Mouse (Mus musculus) CH12.LX (cell line): ENCODE data around the gene Fam243. TPM values are rescaled to one million over a fixed set of nuclear protein-coding genes. Genes with fewer than 3 reads are reported as not detected.

Source experiments
- DNase-seq: peaks from one replicate; pipeline ENCODE4 v3.0.0-alpha.2; 2013; ENCODE audit errors: extremely low read depth
- H3K27ac ChIP-seq: 2 replicates; pipeline ENCODE4 v1.5.1; 2012; ENCODE audit warnings: low read depth, mild to moderate bottlenecking, control low read depth, moderate library complexity; ENCODE audit not compliant: insufficient read depth
- H3K27me3 ChIP-seq: replicated peaks from 2 replicates; pipeline ENCODE3; 2012; ENCODE audit warnings: inconsistent platforms
- H3K36me3 ChIP-seq, 2 experiments: replicated peaks in 1 of 2; 2 replicates each; pipeline versions ENCODE3 to v1.6.1; 2012; ENCODE audit warnings: inconsistent platforms in 1 of 2, low read length in 1 of 2, mild to moderate bottlenecking in 1 of 2, mixed read lengths in 1 of 2, moderate library complexity in 1 of 2; ENCODE audit not compliant: control insufficient read depth in 1 of 2, insufficient read depth in 1 of 2
- H3K4me1 ChIP-seq, 2 experiments: 2 replicates each; pipeline ENCODE4 v1.6.1; 2012; ENCODE audit warnings: inconsistent platforms in 1 of 2, moderate library complexity in 1 of 2; ENCODE audit not compliant: insufficient read depth in 2 of 2, control insufficient read depth in 1 of 2
- H3K4me2 ChIP-seq: 2 replicates; pipeline ENCODE4 v1.6.1; 2012; ENCODE audit warnings: low read depth, mild to moderate bottlenecking, control low read depth; ENCODE audit not compliant: poor library complexity, insufficient read depth, severe bottlenecking
- H3K4me3 ChIP-seq, 3 experiments: fragments of 150-350 bp in 1 of 3; sonication (generic) in 1 of 3; replicated peaks in 1 of 3; 2 replicates each; pipeline versions ENCODE3 to v1.5.1; 2011 to 2012; ENCODE audit warnings: low read depth in 2 of 3, low read length in 2 of 3, mild to moderate bottlenecking in 2 of 3, moderate library complexity in 2 of 3, control low read depth in 1 of 3, improper control_type of control experiment in 1 of 3, inconsistent platforms in 1 of 3, mixed read lengths in 1 of 3; ENCODE audit not compliant: poor library complexity in 1 of 3
- H3K79me2 ChIP-seq: replicated peaks from 2 replicates; pipeline ENCODE4 v1.6.1; 2012; ENCODE audit warnings: mild to moderate bottlenecking, moderate library complexity; ENCODE audit not compliant: control insufficient read depth, poor library complexity, insufficient read depth, severe bottlenecking; ENCODE audit errors: extremely low read depth
- H3K9ac ChIP-seq: 2 replicates; pipeline ENCODE4 v1.6.1; 2012; ENCODE audit warnings: low read depth, mild to moderate bottlenecking, control low read depth, moderate library complexity; ENCODE audit not compliant: insufficient read depth
- H3K9me3 ChIP-seq: replicated peaks from 2 replicates; pipeline ENCODE3; 2012; ENCODE audit warnings: low read length, inconsistent platforms, mixed read lengths
- BHLHE40 ChIP-seq: IDR thresholded peaks from 2 replicates; pipeline ENCODE4 v1.6.1; 2011; ENCODE audit warnings: mild to moderate bottlenecking, low read depth, low read length, improper control_type of control experiment
- CHD2 ChIP-seq: IDR thresholded peaks from 2 replicates; pipeline ENCODE4 v1.6.1; 2011; ENCODE audit warnings: low read length, improper control_type of control experiment
- CTCF ChIP-seq, 2 experiments: IDR thresholded peaks in 1 of 2; conservative IDR thresholded peaks in 1 of 2; 2 replicates each; pipeline ENCODE4 v1.5.1; 2011 to 2012; ENCODE audit warnings: low read depth in 2 of 2, low read length in 2 of 2, improper control_type of control experiment in 1 of 2, inconsistent platforms in 1 of 2, mild to moderate bottlenecking in 1 of 2, moderate library complexity in 1 of 2
- E2F4 ChIP-seq: IDR thresholded peaks from 2 replicates; pipeline ENCODE4 v1.6.1; 2011; ENCODE audit warnings: low read depth, low read length, improper control_type of control experiment; ENCODE audit not compliant: insufficient replicate concordance
- EP300 ChIP-seq: IDR thresholded peaks from 2 replicates; pipeline ENCODE4 v1.6.1; 2011; ENCODE audit warnings: low read length, improper control_type of control experiment
- ETS1 ChIP-seq: conservative IDR thresholded peaks from 2 replicates; pipeline ENCODE4 v1.6.1; 2012; ENCODE audit warnings: low read depth, mild to moderate bottlenecking, inconsistent platforms, low read length, improper control_type of control experiment, moderate library complexity
- IRF4 ChIP-seq: IDR thresholded peaks from 2 replicates; pipeline ENCODE4 v1.6.1; 2014; ENCODE audit warnings: low read depth, mild to moderate bottlenecking, inconsistent platforms, low read length, improper control_type of control experiment
- JUND ChIP-seq: conservative IDR thresholded peaks from 2 replicates; pipeline ENCODE4 v1.6.1; 2011; ENCODE audit warnings: low read depth, low read length, improper control_type of control experiment
- MAFK ChIP-seq: IDR thresholded peaks from 2 replicates; pipeline ENCODE4 v1.6.1; 2011; ENCODE audit warnings: low read length, improper control_type of control experiment; ENCODE audit not compliant: insufficient replicate concordance
- MAZ ChIP-seq: IDR thresholded peaks from 2 replicates; pipeline ENCODE4 v1.6.1; 2012; ENCODE audit warnings: low read depth, mild to moderate bottlenecking, inconsistent platforms, low read length, improper control_type of control experiment, moderate library complexity
- NELFE ChIP-seq: IDR thresholded peaks from 2 replicates; pipeline ENCODE4 v1.6.1; 2011; ENCODE audit warnings: low read depth, low read length, improper control_type of control experiment
- NRF1 ChIP-seq: IDR thresholded peaks from 2 replicates; pipeline ENCODE4 v1.6.1; 2014; ENCODE audit warnings: low read depth, mild to moderate bottlenecking, inconsistent platforms, low read length, improper control_type of control experiment, moderate library complexity
- PAX5 ChIP-seq: IDR thresholded peaks from 2 replicates; pipeline ENCODE4 v1.6.1; 2012; ENCODE audit warnings: low read length, inconsistent platforms, mixed read lengths
- POLR2A ChIP-seq: IDR thresholded peaks from 2 replicates; pipeline ENCODE4 v1.6.1; 2011; ENCODE audit warnings: low read depth, mild to moderate bottlenecking, improper control_type of control experiment, low read length
- RCOR1 ChIP-seq: conservative IDR thresholded peaks from 2 replicates; pipeline ENCODE4 v1.6.1; 2012; ENCODE audit warnings: low read depth, mild to moderate bottlenecking, inconsistent platforms, low read length, improper control_type of control experiment
- SMC3 ChIP-seq: IDR thresholded peaks from 2 replicates; pipeline ENCODE4 v1.6.1; 2011; ENCODE audit warnings: low read depth, low read length, improper control_type of control experiment
- TBP ChIP-seq: conservative IDR thresholded peaks from 2 replicates; pipeline ENCODE4 v1.6.1; 2011; ENCODE audit warnings: low read depth, low read length, improper control_type of control experiment
- TCF12 ChIP-seq: IDR thresholded peaks from 2 replicates; pipeline ENCODE4 v1.6.1; 2014; ENCODE audit warnings: low read depth, mild to moderate bottlenecking, inconsistent platforms, low read length, improper control_type of control experiment
- USF1 ChIP-seq: IDR thresholded peaks from 2 replicates; pipeline ENCODE4 v1.6.1; 2014; ENCODE audit warnings: low read depth, mild to moderate bottlenecking, inconsistent platforms, low read length, improper control_type of control experiment
- USF2 ChIP-seq: conservative IDR thresholded peaks from 2 replicates; pipeline ENCODE4 v1.6.1; 2011; ENCODE audit warnings: low read depth, low read length, improper control_type of control experiment
- ZC3H11A ChIP-seq: IDR thresholded peaks from 2 replicates; pipeline ENCODE4 v1.6.1; 2012; ENCODE audit warnings: low read depth, mild to moderate bottlenecking, inconsistent platforms, low read length, improper control_type of control experiment
- ZMIZ1 ChIP-seq: IDR thresholded peaks from 2 replicates; pipeline ENCODE4 v1.6.1; 2012; ENCODE audit warnings: low read depth, mild to moderate bottlenecking, inconsistent platforms, low read length, improper control_type of control experiment
- ZNF384 ChIP-seq: IDR thresholded peaks from 2 replicates; pipeline ENCODE4 v1.6.1; 2012; ENCODE audit warnings: low read depth, low read length, improper control_type of control experiment, inconsistent platforms
- dilution Hi-C: fragments of 300-500 bp; cut with MboI; formaldehyde crosslinking; loops from 2 replicates; pipeline ENCODE4 v1.14.3; 2020; ENCODE audit warnings: low sequenced_read_pairs; ENCODE audit not compliant: extremely low pct_unique_long_range_greater_than_20kb, extremely low pct_ligation_motif_present
- in situ Hi-C: fragments of 300-500 bp; cut with MboI; formaldehyde crosslinking; loops from 3 replicates; pipeline ENCODE4 v1.14.3; 2019; ENCODE audit warnings: low sequenced_read_pairs, low pct_ligation_motif_present, low pct_unique_long_range_greater_than_20kb, mixed read lengths
- polyA plus RNA-seq: library from polyadenylated mRNA; unstranded; fragments of >175 nt; gene quantifications from 2 replicates; pipeline ENCODE4 v1.2.1, GENCODE M21; 2012; ENCODE audit warnings: low read depth; ENCODE audit not compliant: insufficient read length
- total RNA-seq, 2 experiments: library from RNA; depleted of rRNA; stranded (reverse); fragments of 300-350 nt in 1 of 2; fragments of >200 nt in 1 of 2; gene quantifications; 2 replicates each; pipeline ENCODE4 v1.2.3; 2012 to 2014

The Fam243 gene
- total and polyA plus RNA-seq, 3 experiments: not detected

DNA sequence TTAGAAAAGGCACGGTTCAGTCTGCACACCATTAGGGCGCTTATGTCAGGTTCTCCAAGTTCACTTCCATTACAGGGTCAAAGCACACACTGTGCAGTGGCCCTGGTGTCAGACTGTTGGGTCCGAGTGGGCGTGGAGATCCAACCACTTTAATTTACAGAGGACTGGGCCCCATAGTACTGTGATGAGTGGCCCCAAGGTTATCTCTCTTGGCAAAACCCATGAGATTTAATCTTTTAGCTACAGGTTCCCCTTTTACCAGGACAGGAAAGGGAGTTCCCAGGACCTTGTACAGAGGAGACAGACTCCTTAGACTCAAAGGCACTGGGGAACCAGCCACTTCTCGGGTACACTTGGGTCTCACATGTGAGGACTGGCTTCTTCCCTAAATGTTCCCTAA is 34.1 kb upstream of the Fam243 start:
- no peak overlapping the region for H3K4me3 ChIP-seq
- no peak for DNase-seq
- dilution Hi-C loops (no loop called here), in situ Hi-C loops (no loop called here)
- peaks cover 23 to 44% of the 10 kb centered on the region in 2 experiments for H3K4me1 ChIP-seq
- H3K4me2 ChIP-seq: no peak overlapping the region
- H3K27ac ChIP-seq: no peak overlapping the region
- no peaks in the 10 kb centered on the region for H3K9me3 ChIP-seq
- no peak overlapping the region for H3K9ac ChIP-seq
- H3K27me3 ChIP-seq: no peaks in the 10 kb centered on the region
- no peaks in the 10 kb centered on the region for H3K36me3 ChIP-seq
- TF ChIP-seq USF1 (no peak), USF2 (no peak), IRF4 (no peak), E2F4 (no peak), CHD2 (no peak), TBP (no peak), RCOR1 (no peak), ZNF384 (no peak), BHLHE40 (no peak), POLR2A (no peak), ZMIZ1 (no peak), CTCF (conservative IDR thresholded peaks at IDR 0.05 in 1 of 2, IDR thresholded peaks at IDR 0.05 in 1 of 2; ENCODE audit: low read depth in 2 of 2, low read length in 2 of 2) (no peak), NELFE (no peak), ZC3H11A (no peak), SMC3 (no peak), NRF1 (no peak), ETS1 (no peak)
- H3K79me2 ChIP-seq: no peaks in the 10 kb centered on the region

DNA sequence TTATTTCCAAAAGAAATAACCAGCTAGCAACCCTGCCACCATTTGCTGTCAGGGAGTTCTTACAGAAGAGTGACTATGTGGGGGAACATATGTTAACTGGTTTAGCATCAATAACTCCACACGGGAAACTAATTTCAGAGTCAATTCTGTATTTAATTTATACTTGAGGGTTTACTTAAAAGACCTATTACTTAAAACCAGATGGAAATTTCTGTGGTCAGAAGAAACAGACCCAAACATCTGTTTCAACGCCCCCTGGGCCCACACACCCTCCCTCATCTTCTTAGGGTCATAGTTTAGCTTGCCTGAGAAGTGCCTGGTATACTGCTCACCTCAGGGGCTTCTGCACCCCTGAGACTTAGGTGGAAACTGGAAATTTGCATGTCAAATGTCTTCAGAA is 32.7 kb upstream of the Fam243 start:
- DNase-seq: peak; percentile 68
- H3K4me2 ChIP-seq: peak overlapping the region; percentile 45; the same call in 1 of the 2 replicates
- no peak overlapping the region for H3K4me3 ChIP-seq
- in situ Hi-C loops (no loop called here), dilution Hi-C loops (no loop called here)
- no peak overlapping the region for H3K27ac ChIP-seq
- H3K36me3 ChIP-seq: no peaks in the 10 kb centered on the region
- H3K27me3 ChIP-seq: no peaks in the 10 kb centered on the region
- H3K9me3 ChIP-seq: no peaks in the 10 kb centered on the region
- peak; percentile 31; the same call in 1 of the 2 replicates for TF ChIP-seq TCF12
- TF ChIP-seq CTCF (conservative IDR thresholded peaks at IDR 0.05 in 1 of 2, IDR thresholded peaks at IDR 0.05 in 1 of 2; ENCODE audit: low read depth in 2 of 2, low read length in 2 of 2): no peak
- peak; percentile 40; the same call in 1 of the 2 replicates for TF ChIP-seq ETS1
- no peak for TF ChIP-seq USF2
- no peak for TF ChIP-seq ZNF384
- TF ChIP-seq CHD2: no peak
- 0 out of 2 replicates have a peak, but pooled peaks have one; percentile 5 for TF ChIP-seq MAZ
- TF ChIP-seq MAFK: 0 out of 2 replicates have a peak, but pooled peaks have one; percentile 48
- no peak for TF ChIP-seq TBP
- no peak for TF ChIP-seq NELFE
- peak; percentile 22; the same call in 1 of the 2 replicates for TF ChIP-seq BHLHE40
- TF ChIP-seq JUND: peak; percentile 34
- TF ChIP-seq IRF4: peak; percentile 58; the same call in 1 of the 2 replicates
- TF ChIP-seq PAX5: no peak
- peak; percentile 71 for TF ChIP-seq EP300
- H3K9ac ChIP-seq: no peak overlapping the region
- H3K4me1 ChIP-seq: peaks cover 23 to 50% of the 10 kb centered on the region in 2 experiments
- no peaks in the 10 kb centered on the region for H3K79me2 ChIP-seq
